Mouse (Mus musculus) liver, embryonic 16.5 days (tissue): ENCODE results near the gene Nell1. TPM values are rescaled to one million over a fixed set of nuclear protein-coding genes. Genes with fewer than 3 reads are reported as not detected.

ENCODE experiments used
- ATAC-seq: fragments of 200-750 bp; cut with Nextera tagmentation; 2 replicates; pipeline ENCODE4 v1.8.0; 2017; ENCODE audit warnings: low read depth, mild to moderate bottlenecking, moderate number of reproducible peaks, moderate library complexity
- H3K27ac ChIP-seq: fragments of 300-500 bp; sonication (generic); 2 replicates; pipeline ENCODE4 v1.5.1; 2014; ENCODE audit warnings: mild to moderate bottlenecking, low read length
- H3K27me3 ChIP-seq: fragments of 300-500 bp; sonication (generic); 2 replicates; pipeline ENCODE4 v1.6.1; 2014; ENCODE audit warnings: low read depth, low read length, mixed read lengths; ENCODE audit not compliant: control insufficient read depth, insufficient read depth
- H3K36me3 ChIP-seq: fragments of 300-500 bp; sonication (generic); 2 replicates; pipeline ENCODE4 v1.6.1; 2014; ENCODE audit warnings: mild to moderate bottlenecking; ENCODE audit not compliant: control insufficient read depth, insufficient read depth
- H3K4me1 ChIP-seq: fragments of 300-500 bp; sonication (generic); 2 replicates; pipeline ENCODE4 v1.6.1; 2014; ENCODE audit warnings: low read depth, low read length, mixed read lengths; ENCODE audit not compliant: control insufficient read depth
- H3K4me2 ChIP-seq: fragments of 300-500 bp; sonication (generic); 2 replicates; pipeline ENCODE4 v1.6.1; 2014; ENCODE audit warnings: low read depth, low read length, mixed read lengths
- H3K4me3 ChIP-seq: fragments of 300-500 bp; sonication (generic); 2 replicates; pipeline ENCODE4 v1.5.1; 2014; ENCODE audit warnings: low read depth, mild to moderate bottlenecking, low read length
- H3K9ac ChIP-seq: fragments of 300-500 bp; sonication (generic); 2 replicates; pipeline ENCODE4 v1.6.1; 2014; ENCODE audit warnings: low read depth, low read length
- H3K9me3 ChIP-seq: fragments of 300-500 bp; sonication (generic); replicated peaks from 2 replicates; pipeline ENCODE4 v1.6.1; 2016; ENCODE audit warnings: low read length; ENCODE audit not compliant: control insufficient read depth
- WGBS: fragments of 180-500 bp; shearing (Covaris S2); extraction: QIAGEN DNeasy Blood & Tissue Kit; methylation state at CpG from one replicate; pipeline ENCODE4 v1.1.7; 2014; ENCODE audit not compliant: insufficient replicate concordance; 5-methylcytosine and 5-hydroxymethylcytosine counted together
- polyA plus RNA-seq: library from polyadenylated mRNA; unstranded; fragments of >200 nt; fragmentation: Nextera tagmentation; extraction: Ambion mirVana; gene quantifications from 2 replicates; pipeline ENCODE4 v1.2.1, GENCODE M21; 2015

Gene Nell1
- polyA plus RNA-seq, 1 experiment from 2014 or later, result 0.07 TPM

GRCm38 (mm10) chr7:50137706-50138105 is 163.0 kb downstream of the Nell1 start:
- Histone ChIP-seq H3K4me1 (no peaks in the 10 kb centered on the region), H3K36me3 (no peaks in the 10 kb centered on the region), H3K27me3 (no peaks in the 10 kb centered on the region), H3K9ac (no peak overlapping the region), H3K27ac (no peak overlapping the region), H3K4me3 (no peak overlapping the region), H3K4me2 (no peak overlapping the region), H3K9me3 (no peaks in the 10 kb centered on the region)
- WGBS, result 64% methylated on average over 3 of the region's 3 CpGs
- ATAC-seq, result no peak

- Histone ChIP-seq H3K27ac (no peak overlapping the region), H3K9me3 (no peaks in the 10 kb centered on the region), H3K9ac (no peak overlapping the region), H3K36me3 (no peaks in the 10 kb centered on the region), H3K4me3 (no peak overlapping the region), H3K27me3 (no peaks in the 10 kb centered on the region), H3K4me1 (no peaks in the 10 kb centered on the region), H3K4me2 (no peak overlapping the region)
- WGBS, result 82% methylated on average over 7 of the region's 7 CpGs
- no peak for ATAC-seq
These were observed 174.7 kb downstream of the Nell1 start for GRCm38 (mm10) chr7:50149326-50149725.

GRCm38 (mm10) chr7:50150838-50151237 is 176.2 kb downstream of the Nell1 start:
- H3K4me2 ChIP-seq, result no peak overlapping the region
- H3K9ac ChIP-seq, result no peak overlapping the region
- no peaks in the 10 kb centered on the region for H3K4me1 ChIP-seq
- H3K36me3 ChIP-seq, result no peaks in the 10 kb centered on the region
- no peaks in the 10 kb centered on the region for H3K9me3 ChIP-seq
- 60% methylated on average over 2 of the region's 2 CpGs for WGBS
- no peak overlapping the region for H3K4me3 ChIP-seq
- no peaks in the 10 kb centered on the region for H3K27me3 ChIP-seq
- ATAC-seq, result no peak
- no peak overlapping the region for H3K27ac ChIP-seq

- WGBS, result 42% methylated on average over 2 of the region's 2 CpGs
- no peaks in the 10 kb centered on the region for H3K4me1 ChIP-seq
- no peaks in the 10 kb centered on the region for H3K36me3 ChIP-seq
- H3K4me3 ChIP-seq, result no peak overlapping the region
- H3K9ac ChIP-seq, result no peak overlapping the region
- no peak overlapping the region for H3K27ac ChIP-seq
- ATAC-seq, result no peak
- H3K4me2 ChIP-seq, result no peak overlapping the region
- H3K27me3 ChIP-seq, result no peaks in the 10 kb centered on the region
- no peaks in the 10 kb centered on the region for H3K9me3 ChIP-seq
These were observed 179.0 kb downstream of the Nell1 start for GRCm38 (mm10) chr7:50153618-50154017.

GRCm38 (mm10) chr7:50162602-50163001 is 187.9 kb downstream of the Nell1 start:
- no peak overlapping the region for H3K27ac ChIP-seq
- no peak overlapping the region for H3K4me2 ChIP-seq
- ATAC-seq, result no peak
- no peaks in the 10 kb centered on the region for H3K27me3 ChIP-seq
- no peak overlapping the region for H3K4me3 ChIP-seq
- 68% methylated on average over 5 of the region's 5 CpGs for WGBS
- H3K9ac ChIP-seq, result no peak overlapping the region
- no peaks in the 10 kb centered on the region for H3K4me1 ChIP-seq
- H3K36me3 ChIP-seq, result no peaks in the 10 kb centered on the region
- H3K9me3 ChIP-seq, result no peaks in the 10 kb centered on the region

GRCm38 (mm10) chr7:50168778-50169177 is 194.1 kb downstream of the Nell1 start:
- H3K27me3 ChIP-seq, result no peaks in the 10 kb centered on the region
- H3K4me3 ChIP-seq, result no peak overlapping the region
- no peak for ATAC-seq
- no peak overlapping the region for H3K4me2 ChIP-seq
- no peaks in the 10 kb centered on the region for H3K9me3 ChIP-seq
- no peaks in the 10 kb centered on the region for H3K36me3 ChIP-seq
- no peak overlapping the region for H3K27ac ChIP-seq
- no peaks in the 10 kb centered on the region for H3K4me1 ChIP-seq
- no peak overlapping the region for H3K9ac ChIP-seq

DNA sequence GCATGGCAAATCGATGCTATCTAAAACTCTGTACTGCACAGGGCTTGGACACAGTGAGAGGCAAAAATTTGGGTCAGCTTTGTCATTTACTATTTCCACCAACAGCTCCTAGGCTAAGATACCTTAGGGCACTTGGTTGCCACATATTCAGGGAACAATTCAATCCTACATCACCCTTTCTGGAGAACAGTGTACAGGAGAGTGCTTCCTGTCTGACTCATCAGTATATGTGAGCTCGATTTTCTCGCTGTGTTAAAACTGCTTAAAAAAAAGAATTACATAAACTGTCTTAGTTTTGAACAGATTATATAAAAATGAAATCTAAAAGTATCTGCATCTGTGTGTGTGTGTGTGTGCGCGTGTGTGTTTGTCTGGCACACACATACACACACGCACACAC is 211.6 kb downstream of the Nell1 start:
- Histone ChIP-seq H3K27ac (no peak overlapping the region), H3K36me3 (no peaks in the 10 kb centered on the region), H3K4me2 (no peak overlapping the region), H3K27me3 (no peaks in the 10 kb centered on the region), H3K4me1 (no peaks in the 10 kb centered on the region), H3K9ac (no peak overlapping the region), H3K9me3 (no peaks in the 10 kb centered on the region), H3K4me3 (no peak overlapping the region)
- WGBS, result 74% methylated on average over 6 of the region's 6 CpGs
- ATAC-seq, result no peak

GRCm38 (mm10) chr7:50193955-50194354 is 219.3 kb downstream of the Nell1 start:
- H3K9me3 ChIP-seq, result no peaks in the 10 kb centered on the region
- no peak overlapping the region for H3K9ac ChIP-seq
- H3K27me3 ChIP-seq, result no peaks in the 10 kb centered on the region
- 64% methylated on average over 7 of the region's 7 CpGs for WGBS
- no peaks in the 10 kb centered on the region for H3K36me3 ChIP-seq
- no peaks in the 10 kb centered on the region for H3K4me1 ChIP-seq
- no peak overlapping the region for H3K4me2 ChIP-seq
- H3K27ac ChIP-seq, result no peak overlapping the region
- no peak overlapping the region for H3K4me3 ChIP-seq
- no peak for ATAC-seq

- H3K36me3 ChIP-seq, result no peaks in the 10 kb centered on the region
These were observed 220.5 kb downstream of the Nell1 start for GRCm38 (mm10) chr7:50195080-50195611.

More at GRCm38 (mm10) chr7:50195080-50195611, 220.5 kb downstream of the Nell1 start:
- H3K27ac ChIP-seq, result no peak overlapping the region
- no peaks in the 10 kb centered on the region for H3K27me3 ChIP-seq
- no peak overlapping the region for H3K4me3 ChIP-seq
- WGBS, result 45% methylated on average over 3 of the region's 3 CpGs
- H3K4me1 ChIP-seq, result no peaks in the 10 kb centered on the region
- no peak overlapping the region for H3K4me2 ChIP-seq
- no peak for ATAC-seq
- H3K9ac ChIP-seq, result no peak overlapping the region
- no peaks in the 10 kb centered on the region for H3K9me3 ChIP-seq
